Mouse (Mus musculus): Measurements from ENCODE around the gene Vmn1r166. TPM values are rescaled to one million over a fixed set of nuclear protein-coding genes. Genes with fewer than 3 reads are reported as not detected.

The Vmn1r166 gene
- polyA plus RNA-seq (2014; fragmentation: Illumina TruSeq; extraction: RNeasy Lipid Tissue Mini Kit (QIAGEN cat#74804); ENCODE audit: low read depth, low replicate concordance): not detected

GRCm38 (mm10) chr7:23251582-23251981 lies at the start of gene Vmn1r166:
TSS of gene Vmn1r166 (minus strand) at chr7:23251682.

GRCm38 (mm10) chr7:23300892-23301291 lies 49.4 kb upstream of the Vmn1r166 start, which contains the start of gene Nlrp4e:
TSS of gene Nlrp4e (plus strand) at chr7:23301192.

GRCm38 (mm10) chr7:23278800-23279199 lies 27.3 kb upstream of the Vmn1r166 start, which contains the start of gene Gm6902:
TSS of gene Gm6902 (minus strand) at chr7:23278900.

GRCm38 (mm10) chr7:23217032-23217431 lies 34.5 kb downstream of the Vmn1r166 start, which contains the start of gene Vmn1r165:
TSS of gene Vmn1r165 (plus strand) at chr7:23217332.

Other genes with a start within 250 kb of the Vmn1r166 start
- gene Gm4216, start 231.8 kb downstream of the Vmn1r166 start, polyA plus RNA-seq (2014; fragmentation: Illumina TruSeq; extraction: RNeasy Lipid Tissue Mini Kit (QIAGEN cat#74804); ENCODE audit: low read depth, low replicate concordance): not detected
- not detected for gene Vmn1r163, start 196.1 kb downstream of the Vmn1r166 start, polyA plus RNA-seq (2014; fragmentation: Illumina TruSeq; extraction: RNeasy Lipid Tissue Mini Kit (QIAGEN cat#74804); ENCODE audit: low read depth, low replicate concordance)
- not detected for gene Gm8720, start 184.2 kb downstream of the Vmn1r166 start, polyA plus RNA-seq (2014; fragmentation: Illumina TruSeq; extraction: RNeasy Lipid Tissue Mini Kit (QIAGEN cat#74804); ENCODE audit: low read depth, low replicate concordance)
- not detected for gene Gm10662, start 107.2 kb downstream of the Vmn1r166 start, polyA plus RNA-seq (2014; fragmentation: Illumina TruSeq; extraction: RNeasy Lipid Tissue Mini Kit (QIAGEN cat#74804); ENCODE audit: low read depth, low replicate concordance)
- gene Vmn1r165, start 34.4 kb downstream of the Vmn1r166 start, polyA plus RNA-seq (2014; fragmentation: Illumina TruSeq; extraction: RNeasy Lipid Tissue Mini Kit (QIAGEN cat#74804); ENCODE audit: low read depth, low replicate concordance): not detected
- gene Gm6902, start 27.2 kb upstream of the Vmn1r166 start, polyA plus RNA-seq (2014; fragmentation: Illumina TruSeq; extraction: RNeasy Lipid Tissue Mini Kit (QIAGEN cat#74804); ENCODE audit: low read depth, low replicate concordance): 1.2 TPM
- 10.0 TPM for gene Nlrp4e, start 49.5 kb upstream of the Vmn1r166 start, polyA plus RNA-seq (2014; fragmentation: Illumina TruSeq; extraction: RNeasy Lipid Tissue Mini Kit (QIAGEN cat#74804); ENCODE audit: low read depth, low replicate concordance)
- gene Nlrp5, start 134.2 kb upstream of the Vmn1r166 start, polyA plus RNA-seq (2014; fragmentation: Illumina TruSeq; extraction: RNeasy Lipid Tissue Mini Kit (QIAGEN cat#74804); ENCODE audit: low read depth, low replicate concordance): 3.1 TPM